Mouse (Mus musculus) kidney, embryonic 14.5 days (tissue): ENCODE results near the gene Fbxo10. TPM values are rescaled to one million over a fixed set of nuclear protein-coding genes. Genes with fewer than 3 reads are reported as not detected.

Experiments
- ATAC-seq: fragments of 200-750 bp; cut with Nextera tagmentation; 2 replicates; pipeline ENCODE4 v1.8.0; 2017; ENCODE audit warnings: moderate number of reproducible peaks, mild to moderate bottlenecking, moderate TSS enrichment, moderate library complexity; ENCODE audit not compliant: low FRiP score, low TSS enrichment
- H3K27ac ChIP-seq: fragments of 300-500 bp; sonication (generic); 2 replicates; pipeline ENCODE4 v1.5.1; 2014; ENCODE audit warnings: low read depth, mild to moderate bottlenecking, low read length, moderate library complexity, mixed read lengths
- H3K27me3 ChIP-seq: fragments of 300-500 bp; sonication (generic); 2 replicates; pipeline ENCODE4 v1.6.1; 2014; ENCODE audit warnings: mild to moderate bottlenecking, low read length; ENCODE audit not compliant: control insufficient read depth, insufficient read depth
- H3K36me3 ChIP-seq: fragments of 300-500 bp; sonication (generic); 2 replicates; pipeline ENCODE4 v1.6.1; 2014; ENCODE audit warnings: low read length, mixed read lengths; ENCODE audit not compliant: control insufficient read depth, insufficient read depth
- H3K4me1 ChIP-seq: fragments of 300-500 bp; sonication (generic); 2 replicates; pipeline ENCODE4 v1.6.1; 2014; ENCODE audit warnings: low read length, mixed read lengths; ENCODE audit not compliant: control insufficient read depth, insufficient read depth
- H3K4me2 ChIP-seq: fragments of 300-500 bp; sonication (generic); replicated peaks from 2 replicates; pipeline ENCODE4 v1.6.1; 2014; ENCODE audit warnings: low read depth, mild to moderate bottlenecking, low read length
- H3K4me3 ChIP-seq: fragments of 300-500 bp; sonication (generic); 2 replicates; pipeline ENCODE4 v1.5.1; 2014; ENCODE audit warnings: mild to moderate bottlenecking, low read length
- H3K9ac ChIP-seq: fragments of 300-500 bp; sonication (generic); 2 replicates; pipeline ENCODE4 v1.6.1; 2014; ENCODE audit warnings: low read depth, mild to moderate bottlenecking, low read length, moderate library complexity
- H3K9me3 ChIP-seq: fragments of 300-500 bp; sonication (generic); 2 replicates; pipeline ENCODE4 v1.6.1; 2016; ENCODE audit warnings: low read length; ENCODE audit not compliant: control insufficient read depth
- WGBS: fragments of 180-500 bp; shearing (Covaris S2); extraction: QIAGEN DNeasy Blood & Tissue Kit; methylation state at CpG from one replicate; pipeline ENCODE4 v1.1.7; 2014; 5-methylcytosine and 5-hydroxymethylcytosine counted together
- polyA plus RNA-seq: library from polyadenylated mRNA; unstranded; fragments of >200 nt; fragmentation: Nextera tagmentation; extraction: Ambion mirVana; gene quantifications from 2 replicates; pipeline ENCODE4 v1.2.1, GENCODE M21; 2014

Fbxo10 gene
- polyA plus RNA-seq, 1 experiment from 2014 or later = 11.9 TPM

- peaks cover 19% of the 10 kb centered on the region for H3K4me1 ChIP-seq
- H3K4me2 ChIP-seq = no peak overlapping the region
- no peaks in the 10 kb centered on the region for H3K27me3 ChIP-seq
- H3K9ac ChIP-seq = no peak overlapping the region
- H3K36me3 ChIP-seq = no peaks in the 10 kb centered on the region
- 13% methylated on average over 3 of the region's 3 CpGs for whole genome bisulfite sequencing
- H3K27ac ChIP-seq = no peak overlapping the region
- no peaks in the 10 kb centered on the region for H3K9me3 ChIP-seq
- ATAC-seq = no peak
- no peak overlapping the region for H3K4me3 ChIP-seq
These were observed 68.8 kb downstream of the Fbxo10 start for GRCm38 (mm10) chr4:45015615-45016014.

DNA sequence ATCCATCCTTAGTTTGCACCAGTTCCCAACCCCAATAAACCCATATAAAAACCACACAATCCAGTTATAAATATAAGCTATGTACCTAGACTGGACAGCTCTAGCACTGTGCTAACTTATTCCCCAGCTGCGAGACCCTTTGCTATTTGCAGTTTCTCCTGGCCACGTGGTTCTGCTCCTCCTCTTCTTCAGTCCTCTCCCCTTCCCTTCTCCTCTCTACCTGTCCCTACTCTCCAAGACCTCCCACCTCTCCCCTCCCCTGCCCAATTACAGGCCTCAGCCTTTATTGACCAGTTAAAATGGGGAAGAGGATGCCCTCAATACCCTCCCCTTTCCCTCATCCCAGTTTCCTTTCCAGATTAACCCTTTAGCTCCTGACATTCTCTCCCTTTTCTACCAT lies 70.9 kb downstream of the Fbxo10 start:
- Histone ChIP-seq H3K4me3 (peak overlapping the region; percentile 69), H3K36me3 (no peaks in the 10 kb centered on the region), H3K27ac (peak overlapping the region; percentile 4; the same call in 1 of the 2 replicates), H3K9me3 (no peaks in the 10 kb centered on the region), H3K9ac (peak overlapping the region; percentile 81; the same call in 1 of the 2 replicates), H3K4me1 (peaks cover 21% of the 10 kb centered on the region), H3K27me3 (no peaks in the 10 kb centered on the region), H3K4me2 (peak overlapping the region; percentile 79)
- 2% methylated on average over 2 of the region's 2 CpGs for WGBS
- no peak for ATAC-seq

- ATAC-seq = no peak
- H3K36me3 ChIP-seq = no peaks in the 10 kb centered on the region
- H3K4me2 ChIP-seq = peak overlapping the region; percentile 79
- H3K9me3 ChIP-seq = no peaks in the 10 kb centered on the region
- peaks cover 21% of the 10 kb centered on the region for H3K4me1 ChIP-seq
- no peaks in the 10 kb centered on the region for H3K27me3 ChIP-seq
- 1% methylated on average over 13 of the region's 13 CpGs for WGBS
- peak overlapping the region; percentile 81 for H3K9ac ChIP-seq
- peak overlapping the region; percentile 69 for H3K4me3 ChIP-seq
- H3K27ac ChIP-seq = peak overlapping the region; percentile 70; the same call in 1 of the 2 replicates
These were observed 71.4 kb downstream of the Fbxo10 start for GRCm38 (mm10) chr4:45013031-45013431.

GRCm38 (mm10) chr4:45012105-45012975 lies 72.1 kb downstream of the Fbxo10 start, which contains the start of gene Zbtb5:
Gene Zbtb5, minus strand, starts transcription at chr4:45012412.
- Histone ChIP-seq H3K36me3 (no peaks in the 10 kb centered on the region), H3K27ac (peak within 1 kb of the TSS; percentile 90), H3K27me3 (no peaks in the 10 kb centered on the region), H3K9ac (peak within 1 kb of the TSS; percentile 81), H3K9me3 (no peaks in the 10 kb centered on the region), H3K4me1 (peaks cover 21% of the 10 kb centered on the region), H3K4me3 (peak within 1 kb of the TSS; percentile 69), H3K4me2 (peak within 1 kb of the TSS; percentile 79)
- WGBS = under 1% methylated on average over 51 of the region's 63 CpGs
- ATAC-seq = peak; percentile 99

- Histone ChIP-seq H3K27me3 (no peaks in the 10 kb centered on the region), H3K27ac (peak overlapping the region; percentile 90), H3K4me2 (peak overlapping the region; percentile 77), H3K4me3 (peak overlapping the region; percentile 69), H3K4me1 (peaks cover 21% of the 10 kb centered on the region), H3K9ac (peak overlapping the region; percentile 76), H3K36me3 (no peaks in the 10 kb centered on the region), H3K9me3 (no peaks in the 10 kb centered on the region)
- under 1% methylated on average over 31 of the region's 31 CpGs for whole genome bisulfite sequencing
- ATAC-seq = peak; percentile 86
These were observed 72.8 kb downstream of the Fbxo10 start for GRCm38 (mm10) chr4:45011581-45012104.

DNA sequence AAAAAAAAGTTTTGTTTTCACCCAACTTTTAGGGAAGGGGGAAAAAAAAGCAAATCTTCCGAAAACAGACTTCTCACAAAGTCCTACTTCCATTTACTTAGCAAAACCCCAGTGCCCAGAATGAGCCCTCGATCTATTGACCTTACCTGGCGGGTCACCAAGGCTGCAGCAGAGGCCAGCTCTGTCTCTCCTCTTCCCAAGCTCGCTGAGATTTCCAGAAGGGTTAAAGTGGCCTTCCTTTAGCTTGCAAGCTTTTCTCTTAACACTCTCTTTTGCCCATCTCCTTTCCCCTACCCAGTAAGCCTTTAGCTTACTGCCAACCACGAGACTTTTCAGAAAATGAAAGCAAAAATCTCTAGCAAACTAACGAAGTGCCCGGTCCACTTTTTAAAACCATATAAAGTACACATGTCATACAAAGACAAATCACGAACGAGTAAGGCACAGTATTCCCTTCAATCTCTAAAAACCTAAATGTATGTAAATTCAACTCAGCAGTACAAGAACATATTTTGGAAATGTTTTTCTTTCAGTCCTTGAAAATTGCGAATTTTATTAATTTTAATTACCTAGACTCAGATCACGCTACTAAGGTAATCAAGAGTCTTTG lies 73.5 kb downstream of the Fbxo10 start:
- Histone ChIP-seq H3K9me3 (no peaks in the 10 kb centered on the region), H3K27me3 (no peaks in the 10 kb centered on the region), H3K27ac (peak overlapping the region; percentile 90), H3K4me2 (peak overlapping the region; percentile 77), H3K9ac (peak overlapping the region; percentile 76), H3K4me3 (peak overlapping the region; percentile 69), H3K36me3 (no peaks in the 10 kb centered on the region), H3K4me1 (peaks cover 21% of the 10 kb centered on the region)
- WGBS = 8% methylated on average over 11 of the region's 11 CpGs
- ATAC-seq = no peak

DNA sequence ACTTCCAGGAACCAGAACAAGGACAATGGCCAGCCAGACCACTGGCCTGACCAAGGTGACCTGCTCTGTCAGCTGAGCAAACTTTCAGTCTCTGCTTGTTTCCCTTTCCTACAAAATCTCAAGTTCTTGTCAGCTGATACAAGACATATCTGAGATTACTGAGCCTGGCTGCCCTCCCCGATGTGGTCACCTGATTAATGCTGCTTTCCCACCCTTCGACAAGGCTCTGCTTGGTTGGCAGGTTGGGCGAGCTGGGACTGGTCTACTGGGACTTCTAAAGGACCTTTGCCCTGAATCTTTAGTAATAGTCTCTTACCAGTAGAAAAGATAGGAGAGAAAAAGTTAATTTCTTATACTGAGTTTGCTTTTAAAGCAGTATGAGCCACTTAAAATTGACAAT lies 79.0 kb downstream of the Fbxo10 start:
- Histone ChIP-seq H3K4me3 (no peak overlapping the region), H3K9ac (no peak overlapping the region), H3K27me3 (no peaks in the 10 kb centered on the region), H3K9me3 (no peaks in the 10 kb centered on the region), H3K4me1 (peaks cover 9% of the 10 kb centered on the region), H3K36me3 (no peaks in the 10 kb centered on the region), H3K27ac (no peak overlapping the region), H3K4me2 (no peak overlapping the region)
- ATAC-seq = no peak
- WGBS = 81% methylated on average over 3 of the region's 3 CpGs

GRCm38 (mm10) chr4:45000001-45000400 lies 84.4 kb downstream of the Fbxo10 start:
- Histone ChIP-seq H3K4me1 (no peaks in the 10 kb centered on the region), H3K9me3 (no peaks in the 10 kb centered on the region), H3K27ac (no peak overlapping the region), H3K27me3 (no peaks in the 10 kb centered on the region), H3K36me3 (0 out of 2 replicates have a peak, but pooled peaks cover under 1% of the 10 kb centered on the region), H3K4me2 (no peak overlapping the region), H3K4me3 (no peak overlapping the region), H3K9ac (no peak overlapping the region)
- WGBS = 90% methylated on average over 6 of the region's 6 CpGs
- ATAC-seq = no peak

DNA sequence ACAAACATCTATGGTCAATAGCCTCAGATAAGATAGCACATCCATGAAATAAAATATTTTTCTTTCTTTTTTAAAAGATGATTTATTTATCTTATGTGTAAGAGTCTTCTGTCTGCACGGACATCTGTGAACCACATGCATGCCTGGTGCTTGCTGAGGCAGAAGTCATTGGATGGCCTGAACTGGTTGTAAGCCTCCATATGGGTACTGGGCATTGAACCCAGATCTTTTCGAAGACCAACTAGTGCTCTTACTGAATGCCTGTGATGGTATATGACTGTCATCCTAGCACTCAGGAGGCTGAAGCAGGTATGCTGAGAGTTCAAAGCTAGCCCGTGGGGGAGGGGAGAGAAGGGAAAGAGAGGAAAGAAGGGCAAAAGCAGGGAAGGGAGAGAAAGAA lies 86.3 kb downstream of the Fbxo10 start:
- no peak overlapping the region for H3K4me2 ChIP-seq
- no peaks in the 10 kb centered on the region for H3K27me3 ChIP-seq
- WGBS = 73% methylated on average over 3 of the region's 3 CpGs
- H3K36me3 ChIP-seq = peaks cover 15% of the 10 kb centered on the region
- no peaks in the 10 kb centered on the region for H3K4me1 ChIP-seq
- H3K27ac ChIP-seq = no peak overlapping the region
- ATAC-seq = no peak
- H3K9me3 ChIP-seq = no peaks in the 10 kb centered on the region
- no peak overlapping the region for H3K9ac ChIP-seq
- H3K4me3 ChIP-seq = no peak overlapping the region
